Mouse (Mus musculus): ENCODE results near the gene Shank3. TPM values are rescaled to one million over a fixed set of nuclear protein-coding genes. Genes with fewer than 3 reads are reported as not detected.

Gene Shank3
- polyA plus RNA-seq, 1 experiment from 2014 or later, result 1.8 TPM

DNA sequence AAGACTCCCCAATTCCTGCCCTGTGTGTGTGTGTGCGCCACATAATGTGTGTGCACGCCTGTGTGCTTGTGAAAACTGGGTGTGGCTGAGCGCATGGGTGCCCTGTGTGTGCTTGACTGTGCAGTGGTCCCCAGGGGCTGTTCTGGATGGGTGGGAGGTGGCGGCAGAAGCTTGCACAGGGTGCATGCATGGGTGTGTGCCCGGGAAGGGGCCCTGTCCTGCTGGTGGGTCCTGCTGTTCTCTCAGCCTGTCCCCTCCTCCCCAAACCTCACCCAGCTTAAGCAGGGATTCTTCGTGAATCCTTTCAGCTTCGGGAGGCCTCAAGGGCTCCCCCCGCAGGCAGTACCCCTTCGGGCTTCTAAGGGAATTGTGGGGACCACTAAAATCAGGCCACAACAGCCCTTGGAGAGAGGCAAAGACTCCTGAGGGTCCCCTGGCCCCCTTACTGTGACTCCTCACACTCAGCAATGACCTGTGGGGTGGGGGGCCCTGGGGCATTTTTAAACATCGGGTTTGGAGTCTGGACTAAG, 59.8 kb downstream of the Shank3 start:
- Histone ChIP-seq H3K4me3 (ENCODE audit: low read depth, low read length) (no peak overlapping the region), H3K4me1 (ENCODE audit: insufficient read depth, low read depth, low read length) (no peaks in the 10 kb centered on the region), H3K27me3 (replicated peaks; ENCODE audit: insufficient read depth, low read length) (peaks cover 10% of the 10 kb centered on the region; the same call in 1 of the 2 replicates), H3K9me3 (ENCODE audit: low read length) (no peaks in the 10 kb centered on the region), H3K9ac (replicated peaks; ENCODE audit: low read depth) (no peak overlapping the region), H3K4me2 (replicated peaks; ENCODE audit: low read depth, low read length) (no peak overlapping the region), H3K27ac (ENCODE audit: low read length) (no peak overlapping the region), H3K36me3 (ENCODE audit: insufficient read depth, low read length) (no peaks in the 10 kb centered on the region; the same call in 1 of the 2 replicates)
- no peak for ATAC-seq
- DNase-seq (ENCODE audit: low spot score), result no peak
- TF ChIP-seq EP300 (IDR thresholded peaks at IDR 0.05), result no peak
- no peak for TF ChIP-seq CTCF (IDR thresholded peaks at IDR 0.05)
- 57% methylated on average over 10 of the region's 10 CpGs for WGBS

DNA sequence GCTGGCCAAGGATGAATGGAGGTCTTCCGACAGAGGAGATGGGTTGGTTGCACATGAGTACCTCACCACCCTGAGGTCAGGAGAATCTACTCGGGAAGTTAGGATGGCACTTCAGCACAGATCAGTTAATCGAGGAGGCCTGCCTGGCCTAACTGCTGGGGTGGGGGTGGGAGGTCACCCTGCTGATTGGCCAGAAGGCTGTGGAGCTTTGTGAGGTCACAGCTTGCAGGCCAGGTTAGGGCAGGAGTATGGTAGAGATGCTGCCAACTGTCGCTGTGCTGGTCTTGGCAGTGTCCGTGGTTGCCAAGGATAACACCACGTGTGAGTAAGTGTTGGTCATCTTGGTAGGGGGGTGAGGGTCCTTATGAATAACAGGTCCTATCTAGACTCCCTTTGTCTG, 68.7 kb downstream of the Shank3 start, which contains the start of gene Acr:
TSS of gene Acr (plus strand) at position 213 of the 400 bp plus-strand sequence.
- WGBS, result 84% methylated on average over 6 of the region's 6 CpGs
- no peaks in the 10 kb centered on the region for H3K4me1 ChIP-seq (ENCODE audit: insufficient read depth, low read depth, low read length)
- H3K27ac ChIP-seq (ENCODE audit: low read length), result no peak within 1 kb of the TSS
- no peak within 1 kb of the TSS for H3K9ac ChIP-seq (replicated peaks; ENCODE audit: low read depth)
- TF ChIP-seq EP300 (IDR thresholded peaks at IDR 0.05), result no peak
- H3K36me3 ChIP-seq (ENCODE audit: insufficient read depth, low read length), result no peaks in the 10 kb centered on the region
- ATAC-seq (no peak), DNase-seq (ENCODE audit: low spot score) (no peak)
- no peaks in the 10 kb centered on the region for H3K27me3 ChIP-seq (replicated peaks; ENCODE audit: insufficient read depth, low read length)
- H3K4me2 ChIP-seq (replicated peaks; ENCODE audit: low read depth, low read length), result no peak within 1 kb of the TSS
- H3K9me3 ChIP-seq (ENCODE audit: low read length), result no peaks in the 10 kb centered on the region
- H3K4me3 ChIP-seq (ENCODE audit: low read depth, low read length), result no peak within 1 kb of the TSS

DNA sequence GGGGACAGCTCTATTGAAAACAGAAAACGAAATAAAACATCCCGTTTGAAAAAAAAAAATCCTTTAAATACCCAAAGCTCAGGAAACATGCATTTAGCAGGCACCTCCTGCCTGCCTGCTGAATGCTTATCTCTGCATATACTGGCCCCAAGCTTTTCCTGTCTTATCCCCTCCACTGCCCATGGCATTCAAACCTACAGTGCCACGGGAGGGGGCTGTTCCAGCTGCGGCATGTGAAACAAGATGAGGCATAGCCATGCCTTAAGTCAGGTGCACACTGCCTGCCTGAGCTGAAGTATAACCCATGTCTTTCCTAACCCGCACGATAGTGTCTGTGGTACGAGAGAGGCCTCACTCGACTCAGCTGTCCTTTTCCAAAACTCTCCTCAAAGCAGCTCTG, 72.7 kb downstream of the Shank3 start:
- 63% methylated on average over 8 of the region's 8 CpGs for WGBS

DNA sequence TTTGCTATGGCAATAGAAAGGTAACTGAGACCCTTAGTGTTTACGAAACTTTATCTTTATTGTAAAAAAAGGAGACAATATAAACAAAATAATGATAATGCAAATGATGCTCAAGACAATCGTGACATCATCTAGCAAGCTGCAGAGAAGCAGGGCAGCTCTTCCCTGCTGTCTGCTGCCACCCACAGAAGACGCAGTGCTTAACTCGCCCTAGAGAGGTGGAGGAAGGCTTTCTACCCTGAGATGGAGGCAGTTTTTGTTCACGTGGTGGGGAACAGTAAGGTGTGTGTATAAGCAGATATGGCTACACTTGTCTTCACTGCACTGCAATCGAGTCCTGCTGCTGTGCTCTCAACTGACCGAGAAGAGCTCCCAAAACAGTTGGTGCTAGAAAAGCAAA, 83.1 kb downstream of the Shank3 start:
- no peaks in the 10 kb centered on the region for H3K36me3 ChIP-seq (ENCODE audit: insufficient read depth, low read length)
- TF ChIP-seq EP300 (IDR thresholded peaks at IDR 0.05), result no peak
- TF ChIP-seq CTCF (IDR thresholded peaks at IDR 0.05), result no peak
- ATAC-seq, result no peak

More for the DNA sequence above, 72.7 kb downstream of the Shank3 start:
- Histone ChIP-seq H3K36me3 (ENCODE audit: insufficient read depth, low read length) (no peaks in the 10 kb centered on the region), H3K9me3 (ENCODE audit: low read length) (no peaks in the 10 kb centered on the region), H3K27ac (ENCODE audit: low read length) (no peak overlapping the region), H3K4me2 (replicated peaks; ENCODE audit: low read depth, low read length) (no peak overlapping the region), H3K4me3 (ENCODE audit: low read depth, low read length) (no peak overlapping the region), H3K9ac (replicated peaks; ENCODE audit: low read depth) (no peak overlapping the region), H3K27me3 (replicated peaks; ENCODE audit: insufficient read depth, low read length) (no peaks in the 10 kb centered on the region), H3K4me1 (ENCODE audit: insufficient read depth, low read depth, low read length) (no peaks in the 10 kb centered on the region)
- DNase-seq (ENCODE audit: low spot score) (no peak), ATAC-seq (no peak)
- TF ChIP-seq EP300 (IDR thresholded peaks at IDR 0.05), result no peak
- TF ChIP-seq CTCF (IDR thresholded peaks at IDR 0.05), result no peak

DNA sequence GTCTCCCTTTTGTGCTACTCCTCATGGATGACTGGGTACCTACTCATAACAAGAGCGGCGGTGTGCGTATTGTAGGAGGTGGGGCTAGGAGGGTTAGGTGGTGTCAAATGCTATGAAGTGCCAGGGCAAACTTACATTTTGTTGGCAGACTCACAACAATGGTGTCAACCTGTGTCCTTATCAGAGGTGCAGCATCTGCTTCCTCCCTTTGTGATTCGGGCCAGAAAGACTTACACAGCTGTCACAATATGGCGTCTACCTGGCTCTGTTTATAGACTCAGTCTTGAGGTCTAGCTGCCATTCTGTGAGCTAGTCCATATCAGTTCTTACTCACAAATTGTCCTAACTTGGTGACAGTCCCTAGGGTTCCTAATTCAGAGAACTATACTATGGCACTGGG, 85.7 kb downstream of the Shank3 start:
- ATAC-seq, result peak; percentile 25
- Histone ChIP-seq H3K36me3 (ENCODE audit: insufficient read depth, low read length) (no peaks in the 10 kb centered on the region), H3K27me3 (replicated peaks; ENCODE audit: insufficient read depth, low read length) (no peaks in the 10 kb centered on the region), H3K27ac (ENCODE audit: low read length) (no peak overlapping the region), H3K4me3 (ENCODE audit: low read depth, low read length) (no peak overlapping the region), H3K9ac (replicated peaks; ENCODE audit: low read depth) (no peak overlapping the region), H3K4me1 (ENCODE audit: insufficient read depth, low read depth, low read length) (no peaks in the 10 kb centered on the region), H3K4me2 (replicated peaks; ENCODE audit: low read depth, low read length) (no peak overlapping the region), H3K9me3 (ENCODE audit: low read length) (no peaks in the 10 kb centered on the region)
- no peak for TF ChIP-seq CTCF (IDR thresholded peaks at IDR 0.05)
- peak; percentile 59 for TF ChIP-seq EP300 (IDR thresholded peaks at IDR 0.05)
- DNase-seq (ENCODE audit: low spot score), result peak; percentile 14
- WGBS, result 68% methylated on average over 5 of the region's 5 CpGs

More for the DNA sequence above, 83.1 kb downstream of the Shank3 start:
- Histone ChIP-seq H3K9ac (replicated peaks; ENCODE audit: low read depth) (no peak overlapping the region), H3K4me3 (ENCODE audit: low read depth, low read length) (no peak overlapping the region), H3K4me1 (ENCODE audit: insufficient read depth, low read depth, low read length) (no peaks in the 10 kb centered on the region), H3K27me3 (replicated peaks; ENCODE audit: insufficient read depth, low read length) (no peaks in the 10 kb centered on the region), H3K27ac (ENCODE audit: low read length) (no peak overlapping the region), H3K4me2 (replicated peaks; ENCODE audit: low read depth, low read length) (no peak overlapping the region), H3K9me3 (ENCODE audit: low read length) (no peaks in the 10 kb centered on the region)
- 81% methylated on average over 7 of the region's 7 CpGs for WGBS
- no peak for DNase-seq (ENCODE audit: low spot score)

DNA sequence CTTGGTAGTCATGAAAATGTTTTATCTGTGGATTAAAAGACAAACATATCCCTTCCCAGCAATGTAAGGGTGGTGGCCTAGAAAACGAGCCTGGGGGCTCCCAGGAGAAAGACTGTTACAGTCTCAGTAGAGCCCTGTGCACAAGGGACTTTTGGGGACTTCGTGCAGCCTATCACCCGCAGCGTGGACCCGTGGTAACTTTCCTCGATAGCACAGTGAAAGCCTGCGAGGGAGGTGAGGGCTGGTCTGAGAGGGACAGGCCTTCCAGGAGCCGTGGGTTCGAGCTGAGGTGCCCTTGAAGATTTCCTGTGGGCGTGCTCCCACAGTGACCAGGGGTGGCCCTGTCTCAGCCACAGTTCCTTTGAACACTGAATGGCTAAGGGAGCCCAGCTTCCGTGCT, 86.2 kb downstream of the Shank3 start:
- 87% methylated on average over 11 of the region's 11 CpGs for WGBS
- TF ChIP-seq EP300 (IDR thresholded peaks at IDR 0.05) (no peak), CTCF (IDR thresholded peaks at IDR 0.05) (no peak)
- Histone ChIP-seq H3K9ac (replicated peaks; ENCODE audit: low read depth) (no peak overlapping the region), H3K27me3 (replicated peaks; ENCODE audit: insufficient read depth, low read length) (no peaks in the 10 kb centered on the region), H3K27ac (ENCODE audit: low read length) (no peak overlapping the region), H3K4me1 (ENCODE audit: insufficient read depth, low read depth, low read length) (no peaks in the 10 kb centered on the region), H3K9me3 (ENCODE audit: low read length) (no peaks in the 10 kb centered on the region), H3K4me2 (replicated peaks; ENCODE audit: low read depth, low read length) (no peak overlapping the region), H3K36me3 (ENCODE audit: insufficient read depth, low read length) (no peaks in the 10 kb centered on the region), H3K4me3 (ENCODE audit: low read depth, low read length) (no peak overlapping the region)
- ATAC-seq (no peak), DNase-seq (ENCODE audit: low spot score) (no peak)

DNA sequence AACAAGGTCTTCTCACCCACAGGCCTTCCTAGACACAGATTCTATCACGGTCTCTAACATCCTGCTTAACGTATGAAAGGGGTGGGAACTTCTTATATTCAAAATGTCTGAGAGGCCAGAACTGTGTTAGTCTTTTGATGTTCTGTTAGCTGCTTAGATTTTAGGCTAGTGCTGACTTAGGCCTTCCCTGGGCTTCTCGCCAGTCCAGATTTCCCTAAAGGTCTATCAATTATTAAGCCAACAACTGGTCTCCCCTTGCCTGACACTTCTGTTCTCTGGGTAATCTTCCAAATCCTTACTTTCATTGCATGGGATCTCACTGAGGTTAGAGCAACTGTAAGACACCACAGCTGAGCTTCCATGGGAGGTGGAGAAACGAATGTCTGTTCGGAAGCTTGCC, 89.7 kb downstream of the Shank3 start:
- no peak overlapping the region for H3K4me2 ChIP-seq (replicated peaks; ENCODE audit: low read depth, low read length)
- H3K27ac ChIP-seq (ENCODE audit: low read length), result no peak overlapping the region
- ATAC-seq (no peak), DNase-seq (ENCODE audit: low spot score) (no peak)
- no peaks in the 10 kb centered on the region for H3K9me3 ChIP-seq (ENCODE audit: low read length)
- WGBS, result 69% methylated on average over 5 of the region's 5 CpGs
- no peak for TF ChIP-seq CTCF (IDR thresholded peaks at IDR 0.05)
- TF ChIP-seq EP300 (IDR thresholded peaks at IDR 0.05), result no peak
- peaks cover 3% of the 10 kb centered on the region; the same call in 1 of the 2 replicates for H3K4me1 ChIP-seq (ENCODE audit: insufficient read depth, low read depth, low read length)
- no peaks in the 10 kb centered on the region for H3K27me3 ChIP-seq (replicated peaks; ENCODE audit: insufficient read depth, low read length)
- H3K9ac ChIP-seq (replicated peaks; ENCODE audit: low read depth), result no peak overlapping the region
- no peak overlapping the region for H3K4me3 ChIP-seq (ENCODE audit: low read depth, low read length)
- no peaks in the 10 kb centered on the region for H3K36me3 ChIP-seq (ENCODE audit: insufficient read depth, low read length)
